8 mouse cellular contexts compared by ENCODE assay signal in the genomic region with DNA sequence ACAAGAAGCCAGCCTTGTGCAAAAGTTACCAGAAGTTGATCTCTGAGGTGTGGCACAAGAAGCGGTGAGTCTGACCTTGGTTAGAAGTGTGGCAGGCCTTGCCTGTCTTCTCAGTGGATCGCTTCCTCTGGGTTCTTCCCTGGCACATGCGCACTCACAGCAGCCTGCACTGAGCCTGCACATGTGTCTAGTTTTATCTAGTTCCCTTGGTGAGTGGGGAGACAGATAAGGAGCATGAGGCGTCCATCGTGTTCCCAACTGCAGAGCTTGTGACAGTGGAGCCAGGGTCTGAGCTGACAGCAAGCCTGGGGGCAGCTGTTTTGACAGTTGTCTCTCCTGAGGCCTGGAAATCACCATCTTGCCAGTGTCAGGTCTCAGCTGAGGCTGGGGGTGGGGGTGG. TPM values are rescaled to one million over a fixed set of nuclear protein-coding genes. Genes with fewer than 3 reads are reported as not detected.
DNase-seq lines count a peak whose midpoint lies in the region; ATAC-seq and TF ChIP-seq lines count a peak whose summit lies in the region.
"Had no signal": no experiment of that assay in that cellular context is flagged by ENCODE, and none has a peak within 500 bp of the region (broad histone marks: within the 10 kb centered on the region; RNA-seq: fewer than 3 reads in every experiment).

No protein-coding gene starts in this region.

- H3K27me3 ChIP-seq in heart, adult 2 months (ENCODE audit: control insufficient read depth, insufficient read depth, low read length), result no peaks in the 10 kb centered on the region
- H3K27me3 ChIP-seq in liver, embryonic 13.5 days, result no peaks in the 10 kb centered on the region

- TF ChIP-seq POLR2A in heart, adult 2 months (IDR thresholded peaks at IDR 0.05; ENCODE audit: insufficient read depth, low read depth, low read length), result peak; percentile 57; the same call in 1 of the 2 replicates

- peak; percentile 81 for TF ChIP-seq EP300 in heart, adult 2 months (IDR thresholded peaks at IDR 0.05; ENCODE audit: insufficient read depth, low read depth, low read length)

- no peak for TF ChIP-seq CTCF in heart, adult 2 months (IDR thresholded peaks at IDR 0.05)

- peak; percentile 92 for ATAC-seq in liver, embryonic 13.5 days (ENCODE audit: low read depth)
- ATAC-seq in granulocyte monocyte progenitor cell, adult 5-6 weeks (replicated peaks; ENCODE audit: poor library complexity, severe bottlenecking), result no peak

- 20% methylated on average over 5 of the region's 5 CpGs for WGBS in heart, adult 2 months
- 16% methylated on average over 5 of the region's 5 CpGs for WGBS in liver, embryonic 13.5 days (ENCODE audit: insufficient replicate concordance)

- peak overlapping the region; percentile 55 for H3K27ac ChIP-seq in heart, adult 2 months
- peak overlapping the region; percentile 91 for H3K27ac ChIP-seq in liver, embryonic 13.5 days

- H3K4me3 ChIP-seq in heart, adult 2 months, result no peak overlapping the region
- H3K4me3 ChIP-seq in liver, embryonic 13.5 days (replicated peaks), result peak overlapping the region; percentile 49

- peak overlapping the region; percentile 68 for H3K4me2 ChIP-seq in liver, embryonic 13.5 days

- DNase-seq in thymus, postnatal 36 days, result peak; percentile 15 to 35
- DNase-seq in thymus, adult 18-20 months, result no peak
- peak; percentile 45 to 70 for DNase-seq in heart, adult 2 months
- peak; percentile 82 for DNase-seq in liver, embryonic 13.5 days
- DNase-seq in layer of hippocampus, adult 18-20 months (ENCODE audit: low spot score in 2 of 2), result no peak
- no peak for DNase-seq in cerebellum, postnatal 25 days
- DNase-seq: cerebellum, adult 9-11 months had no signal

- 0 out of 2 replicates have a peak, but pooled peaks cover 1% of the 10 kb centered on the region for H3K4me1 ChIP-seq in heart, adult 2 months (ENCODE audit: control insufficient read depth, insufficient read depth, low read length)
- H3K4me1 ChIP-seq in liver, embryonic 13.5 days (replicated peaks), result peaks cover 40% of the 10 kb centered on the region

- no peak overlapping the region for H3K9ac ChIP-seq in heart, adult 2 months (ENCODE audit: low read depth, low read length)
- peak overlapping the region; percentile 70 for H3K9ac ChIP-seq in liver, embryonic 13.5 days

- intact Hi-C loops in heart, adult 2 months (cut with DNase I), result no loop called here

- H3K79me2 ChIP-seq in heart, adult 2 months (replicated peaks; ENCODE audit: control insufficient read depth, insufficient read depth, low read length), result no peaks in the 10 kb centered on the region

- no peaks in the 10 kb centered on the region for H3K36me3 ChIP-seq in heart, adult 2 months (ENCODE audit: control insufficient read depth, insufficient read depth, low read length)
- peaks cover 19% of the 10 kb centered on the region for H3K36me3 ChIP-seq in liver, embryonic 13.5 days

- no peaks in the 10 kb centered on the region for H3K9me3 ChIP-seq in liver, embryonic 13.5 days (replicated peaks)

RNA-seq across cellular contexts. Expression of gene Usp20, which starts 24.4 kb away (rescaled TPM):
- total RNA-seq in heart, adult 2 months (2021), result 10 to 100 TPM; 50.8 to 55.0 TPM
- polyA plus RNA-seq in heart, adult 2 months (2012; rRNA removed), result 43.9 and 51.7 TPM in 2 replicates
- polyA plus RNA-seq in liver, embryonic 13.5 days (2015; fragmentation: Nextera tagmentation; extraction: Ambion mirVana), result 4.7 and 5.0 TPM in 2 replicates
- 10 to 100 TPM; 86.5 to 90.9 TPM for total RNA-seq in layer of hippocampus, adult 18-20 months (2021)
- 5.2 and 10.0 TPM in 2 replicates for total RNA-seq in granulocyte monocyte progenitor cell, adult 5-6 weeks (2014; fragmentation: Nextera tagmentation)
- total RNA-seq in granulocyte monocyte progenitor cell, adult 5-6 weeks (2017), result 2.2 and 5.5 TPM in 2 replicates

RNA-seq across cellular contexts. Expression of gene BC005624, which starts 24.4 kb away (rescaled TPM):
- 10 to 100 TPM; 20.6 to 21.7 TPM for total RNA-seq in heart, adult 2 months (2021)
- polyA plus RNA-seq in heart, adult 2 months (2012; rRNA removed), result 14.7 and 25.0 TPM in 2 replicates
- polyA plus RNA-seq in liver, embryonic 13.5 days (2015; fragmentation: Nextera tagmentation; extraction: Ambion mirVana), result 34.6 and 37.8 TPM in 2 replicates
- 10 to 100 TPM; 68.0 to 68.2 TPM for total RNA-seq in layer of hippocampus, adult 18-20 months (2021)
- 35.9 and 42.6 TPM in 2 replicates for total RNA-seq in granulocyte monocyte progenitor cell, adult 5-6 weeks (2014; fragmentation: Nextera tagmentation)
- 60.0 and 61.0 TPM in 2 replicates for total RNA-seq in granulocyte monocyte progenitor cell, adult 5-6 weeks (2017)

RNA-seq across cellular contexts. Expression of gene Tor1a, which starts 38.7 kb away (rescaled TPM):
- total RNA-seq in heart, adult 2 months (2021), result 10 to 100 TPM in 1 of 2 experiments, 1 to 10 TPM in 1; 9.6 to 10.4 TPM
- 11.3 and 14.3 TPM in 2 replicates for polyA plus RNA-seq in heart, adult 2 months (2012; rRNA removed)
- polyA plus RNA-seq in liver, embryonic 13.5 days (2015; fragmentation: Nextera tagmentation; extraction: Ambion mirVana), result 43.1 and 47.8 TPM in 2 replicates
- 10 to 100 TPM; 49.5 to 51.4 TPM for total RNA-seq in layer of hippocampus, adult 18-20 months (2021)
- total RNA-seq in granulocyte monocyte progenitor cell, adult 5-6 weeks (2014; fragmentation: Nextera tagmentation), result 72.9 and 76.1 TPM in 2 replicates
- 101 and 156 TPM in 2 replicates for total RNA-seq in granulocyte monocyte progenitor cell, adult 5-6 weeks (2017)

RNA-seq across cellular contexts. Expression of gene Tor1b, which starts 53.7 kb away (rescaled TPM):
- 10 to 100 TPM; 23.9 to 26.4 TPM for total RNA-seq in heart, adult 2 months (2021)
- polyA plus RNA-seq in heart, adult 2 months (2012; rRNA removed), result 17.1 and 28.6 TPM in 2 replicates
- polyA plus RNA-seq in liver, embryonic 13.5 days (2015; fragmentation: Nextera tagmentation; extraction: Ambion mirVana), result 17.1 and 20.4 TPM in 2 replicates
- total RNA-seq in layer of hippocampus, adult 18-20 months (2021), result 10 to 100 TPM; 32.3 to 38.3 TPM
- 39.2 and 43.9 TPM in 2 replicates for total RNA-seq in granulocyte monocyte progenitor cell, adult 5-6 weeks (2014; fragmentation: Nextera tagmentation)
- 33.9 and 37.7 TPM in 2 replicates for total RNA-seq in granulocyte monocyte progenitor cell, adult 5-6 weeks (2017)

Comparison
In these comparisons a context has a peak if more than half of its experiments do, and no peak if none do; other contexts are left out.
1. DNase-seq: peak in thymus, postnatal 36 days (2 of 2), heart, adult 2 months (2 of 2) and liver, embryonic 13.5 days (single experiment); none in thymus, adult 18-20 months (0 of 2), layer of hippocampus, adult 18-20 months (0 of 2) and cerebellum, postnatal 25 days (0 of 2).
2. RNA of gene Usp20, which starts 24.4 kb away (total RNA-seq): 86.5 to 90.9 TPM in layer of hippocampus, adult 18-20 months and 50.8 to 55.0 TPM in heart, adult 2 months; 2.2 to 10.0 TPM in granulocyte monocyte progenitor cell, adult 5-6 weeks; every median in the first group is over 4 times any median in the second.
3. RNA of gene Tor1a, which starts 38.7 kb away (total RNA-seq): 72.9 to 156 TPM in granulocyte monocyte progenitor cell, adult 5-6 weeks and 49.5 to 51.4 TPM in layer of hippocampus, adult 18-20 months; 9.6 to 10.4 TPM in heart, adult 2 months; every median in the first group is over 4 times any median in the second.